Mouse (Mus musculus) forebrain, embryonic 10.5 days (tissue): ENCODE results near the gene Cisd1. TPM values are rescaled to one million over a fixed set of nuclear protein-coding genes. Genes with fewer than 3 reads are reported as not detected.
A peak's percentile ranks its signal among the peaks of the same experiment; 100 is the strongest.

Experiments used
- DNase-seq: peaks from one replicate; pipeline ENCODE4 v3.0.0-alpha.2; 2017; ENCODE audit warnings: low spot score; ENCODE audit errors: extremely low spot score
- H3K27ac ChIP-seq: fragments of 300-500 bp; sonication (generic); 2 replicates; pipeline ENCODE4 v1.5.1; 2016; ENCODE audit warnings: mild to moderate bottlenecking
- H3K27me3 ChIP-seq: fragments of 300-500 bp; sonication (generic); 2 replicates; pipeline ENCODE4 v1.6.1; 2016; ENCODE audit warnings: mild to moderate bottlenecking; ENCODE audit not compliant: poor library complexity, severe bottlenecking
- H3K36me3 ChIP-seq: fragments of 300-500 bp; sonication (generic); replicated peaks from 2 replicates; pipeline ENCODE4 v1.6.1; 2016; ENCODE audit warnings: mild to moderate bottlenecking, moderate library complexity
- H3K4me1 ChIP-seq: fragments of 300-500 bp; sonication (generic); 2 replicates; pipeline ENCODE4 v1.6.1; 2016
- H3K4me3 ChIP-seq: fragments of 300-500 bp; sonication (generic); 2 replicates; pipeline ENCODE4 v1.5.1; 2016; ENCODE audit warnings: mild to moderate bottlenecking, moderate library complexity
- H3K9me3 ChIP-seq: fragments of 300-500 bp; sonication (generic); 2 replicates; pipeline ENCODE4 v1.6.1; 2016; ENCODE audit warnings: mild to moderate bottlenecking, moderate library complexity
- WGBS: fragments of 180-500 bp; shearing (Covaris S2); methylation state at CpG from one replicate; pipeline ENCODE4 v1.1.7; 2016; 5-methylcytosine and 5-hydroxymethylcytosine counted together
- polyA plus RNA-seq: library from polyadenylated mRNA; unstranded; fragments of >200 nt; fragmentation: Nextera tagmentation; extraction: Ambion mirVana; gene quantifications from 2 replicates; pipeline ENCODE4 v1.2.1, GENCODE M21; 2016

The Cisd1 gene
- polyA plus RNA-seq, 1 experiment from 2014 or later = 138 TPM

DNA sequence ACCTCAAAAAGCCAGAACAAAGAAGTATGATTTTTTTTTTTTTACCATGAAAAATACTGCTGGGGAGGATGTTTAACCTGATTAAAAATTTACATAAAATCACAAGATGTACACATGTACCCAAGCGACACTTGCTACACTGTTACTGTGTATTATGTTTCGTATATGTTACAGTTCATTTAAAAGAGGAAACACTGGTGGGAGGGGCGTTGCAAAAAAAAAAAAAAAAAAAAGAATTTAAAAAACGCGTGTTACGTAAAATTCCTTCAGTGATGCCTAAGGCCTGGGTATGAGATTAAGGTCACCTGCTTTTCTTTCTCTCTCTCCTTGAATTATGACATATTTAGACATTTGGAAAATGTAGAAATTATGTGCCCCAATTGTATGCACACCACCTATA, 38.0 kb downstream of the Cisd1 start:
- H3K36me3 ChIP-seq = no peaks in the 10 kb centered on the region
- no peak overlapping the region for H3K27ac ChIP-seq
- H3K27me3 ChIP-seq = no peaks in the 10 kb centered on the region
- 76% methylated on average over 6 of the region's 6 CpGs for WGBS
- no peak overlapping the region for H3K4me3 ChIP-seq
- 0 out of 2 replicates have a peak, but pooled peaks cover 3% of the 10 kb centered on the region for H3K4me1 ChIP-seq
- no peaks in the 10 kb centered on the region; the same call in 1 of the 2 replicates for H3K9me3 ChIP-seq
- no peak for DNase-seq

DNA sequence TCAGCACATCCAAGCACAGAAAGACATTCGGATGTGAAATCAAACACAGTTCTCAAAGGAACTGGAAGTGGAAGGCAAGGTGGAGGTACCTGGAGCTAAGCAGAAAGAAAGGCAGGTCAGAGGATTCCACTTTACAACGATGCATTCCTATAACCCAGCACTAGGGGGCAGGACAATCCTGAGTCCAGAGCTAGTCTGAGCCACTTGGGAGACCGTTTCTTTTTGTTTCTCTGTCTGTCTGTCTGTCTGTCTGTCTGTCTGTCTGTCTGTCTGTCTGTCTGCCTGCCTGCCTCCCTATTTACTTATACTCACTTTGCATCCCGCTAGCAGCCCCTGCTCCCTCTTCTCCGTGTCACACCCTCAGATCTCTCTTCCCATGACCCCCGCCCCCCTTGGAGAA, 38.6 kb downstream of the Cisd1 start:
- DNase-seq = no peak
- Histone ChIP-seq H3K4me3 (peak overlapping the region; percentile 32), H3K9me3 (no peaks in the 10 kb centered on the region; the same call in 1 of the 2 replicates), H3K27ac (no peak overlapping the region), H3K36me3 (no peaks in the 10 kb centered on the region), H3K27me3 (no peaks in the 10 kb centered on the region), H3K4me1 (0 out of 2 replicates have a peak, but pooled peaks cover 3% of the 10 kb centered on the region)
- 34% methylated on average over 6 of the region's 6 CpGs for WGBS

GRCm38 (mm10) chr10:71302490-71302889, 42.3 kb downstream of the Cisd1 start:
- Histone ChIP-seq H3K4me3 (no peak overlapping the region), H3K27ac (no peak overlapping the region), H3K36me3 (no peaks in the 10 kb centered on the region), H3K27me3 (no peaks in the 10 kb centered on the region), H3K4me1 (0 out of 2 replicates have a peak, but pooled peaks cover 3% of the 10 kb centered on the region), H3K9me3 (no peaks in the 10 kb centered on the region)
- WGBS = 35% methylated on average over 5 of the region's 5 CpGs
- no peak for DNase-seq

DNA sequence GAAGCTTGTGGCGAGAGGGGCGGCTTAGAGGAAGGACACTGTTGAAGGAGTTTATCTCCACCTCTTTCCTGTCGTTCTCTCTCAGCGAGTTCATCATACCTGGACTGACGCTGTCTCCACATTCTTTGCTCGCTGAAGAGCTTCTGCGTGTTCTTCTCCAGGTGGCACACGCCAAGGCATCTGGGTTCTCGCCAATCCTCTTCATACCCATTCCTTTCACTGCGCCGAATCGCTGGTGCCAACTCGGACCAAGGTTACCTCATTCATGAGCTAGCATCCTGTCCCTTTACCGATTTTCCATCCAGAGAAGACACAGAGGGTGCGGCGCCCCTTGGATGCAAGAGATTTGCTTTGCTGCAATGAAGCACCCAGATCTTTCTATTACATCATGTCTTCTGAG, 44.6 kb downstream of the Cisd1 start:
- no peaks in the 10 kb centered on the region for H3K9me3 ChIP-seq
- no peak for DNase-seq
- no peaks in the 10 kb centered on the region for H3K4me1 ChIP-seq
- WGBS = 84% methylated on average over 16 of the region's 16 CpGs
- no peaks in the 10 kb centered on the region for H3K27me3 ChIP-seq
- H3K36me3 ChIP-seq = no peaks in the 10 kb centered on the region
- no peak overlapping the region for H3K27ac ChIP-seq
- no peak overlapping the region for H3K4me3 ChIP-seq

- WGBS = 61% methylated on average over 4 of the region's 4 CpGs
- DNase-seq = no peak
Observed at GRCm38 (mm10) chr10:71293245-71293644, 51.5 kb downstream of the Cisd1 start.

GRCm38 (mm10) chr10:71292254-71292653, 52.5 kb downstream of the Cisd1 start:
- Histone ChIP-seq H3K36me3 (no peaks in the 10 kb centered on the region), H3K4me3 (peak overlapping the region; percentile 30), H3K4me1 (peaks cover 15% of the 10 kb centered on the region), H3K9me3 (no peaks in the 10 kb centered on the region), H3K27me3 (no peaks in the 10 kb centered on the region), H3K27ac (no peak overlapping the region)
- DNase-seq = no peak
- 17% methylated on average over 11 of the region's 11 CpGs for WGBS

More at GRCm38 (mm10) chr10:71293245-71293644, 51.5 kb downstream of the Cisd1 start:
- Histone ChIP-seq H3K36me3 (no peaks in the 10 kb centered on the region), H3K4me3 (no peak overlapping the region), H3K27ac (no peak overlapping the region), H3K9me3 (no peaks in the 10 kb centered on the region), H3K27me3 (no peaks in the 10 kb centered on the region), H3K4me1 (peaks cover 15% of the 10 kb centered on the region)

GRCm38 (mm10) chr10:71291801-71292200, 53.0 kb downstream of the Cisd1 start:
- Histone ChIP-seq H3K27ac (no peak overlapping the region), H3K4me3 (peak overlapping the region; percentile 30), H3K4me1 (peaks cover 15% of the 10 kb centered on the region), H3K27me3 (peaks cover 2% of the 10 kb centered on the region; the same call in 1 of the 2 replicates), H3K36me3 (no peaks in the 10 kb centered on the region), H3K9me3 (no peaks in the 10 kb centered on the region)
- no peak for DNase-seq
- WGBS = 21% methylated on average over 4 of the region's 4 CpGs

GRCm38 (mm10) chr10:71291179-71291661, 53.5 kb downstream of the Cisd1 start:
- Histone ChIP-seq H3K9me3 (no peaks in the 10 kb centered on the region), H3K36me3 (no peaks in the 10 kb centered on the region), H3K27ac (no peak overlapping the region), H3K4me3 (no peak overlapping the region), H3K4me1 (peaks cover 15% of the 10 kb centered on the region), H3K27me3 (peaks cover 7% of the 10 kb centered on the region)
- 18% methylated on average over 3 of the region's 3 CpGs for WGBS
- DNase-seq = no peak

DNA sequence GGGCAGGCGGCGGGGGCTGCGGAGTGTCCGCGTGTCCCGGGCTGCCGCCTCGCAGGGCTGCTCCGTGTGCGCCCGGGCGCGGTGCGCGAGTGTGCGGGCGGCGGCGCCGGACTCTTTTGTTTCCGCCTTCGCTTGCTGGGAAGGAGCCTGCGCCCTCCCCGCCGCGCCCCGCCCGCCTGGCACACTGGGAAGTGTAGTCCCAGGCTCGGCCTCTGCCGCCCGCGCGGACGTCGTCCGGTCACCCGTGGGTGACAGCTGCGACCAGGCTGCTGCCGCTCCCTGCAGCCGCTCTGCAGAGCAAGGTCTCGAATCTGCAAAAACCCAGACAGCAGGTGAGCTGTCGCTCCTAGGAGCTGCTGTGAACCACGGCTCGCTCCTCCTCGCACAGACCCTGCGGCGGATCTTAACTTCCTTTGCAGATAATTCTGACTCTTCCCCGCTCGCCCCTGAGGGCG, 59.6 kb downstream of the Cisd1 start, which contains the start of gene Ube2d1:
TSS of gene Ube2d1 (minus strand) at position 137 of the 455 bp plus-strand sequence.
- Histone ChIP-seq H3K4me1 (peaks cover 46% of the 10 kb centered on the region), H3K4me3 (peak within 1 kb of the TSS; percentile 90), H3K27me3 (peaks cover 13% of the 10 kb centered on the region), H3K27ac (peak within 1 kb of the TSS; percentile 96), H3K36me3 (peaks cover 7% of the 10 kb centered on the region), H3K9me3 (no peaks in the 10 kb centered on the region)
- peak; percentile 82 for DNase-seq
- WGBS = under 1% methylated on average over 50 of the region's 50 CpGs

DNA sequence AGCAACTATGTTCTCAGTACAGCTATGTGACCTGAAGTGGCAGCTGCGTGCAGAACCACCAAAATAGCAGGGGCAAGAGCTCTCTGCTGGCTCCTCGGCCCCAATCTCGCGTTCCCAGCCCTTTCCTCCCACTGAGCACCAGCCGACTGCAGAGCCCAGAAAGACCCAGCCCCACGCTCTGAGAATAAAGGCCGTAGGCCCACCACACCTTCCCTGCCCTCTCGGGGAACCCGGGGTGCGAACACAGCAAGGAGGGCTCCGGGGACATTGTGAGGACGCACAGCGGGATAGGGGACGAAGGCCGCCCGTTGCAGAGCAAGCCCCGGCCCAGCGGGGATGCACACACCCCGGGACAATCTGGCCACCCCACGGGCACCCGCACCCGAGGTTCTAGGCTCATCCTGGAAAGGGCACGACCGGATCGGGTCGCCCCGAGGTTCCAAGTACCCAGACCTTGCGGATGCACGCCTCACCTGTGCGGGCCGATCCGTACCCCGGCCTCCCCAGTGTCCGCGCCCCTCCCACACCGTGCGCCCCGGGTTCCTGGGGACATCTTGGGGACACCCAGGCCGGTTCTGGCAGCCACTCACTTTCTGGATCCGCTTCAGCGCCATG, 60.1 kb downstream of the Cisd1 start:
- Histone ChIP-seq H3K27me3 (peaks cover 13% of the 10 kb centered on the region), H3K36me3 (peaks cover 13% of the 10 kb centered on the region), H3K27ac (peak overlapping the region; percentile 96), H3K9me3 (no peaks in the 10 kb centered on the region), H3K4me1 (peaks cover 46% of the 10 kb centered on the region), H3K4me3 (peak overlapping the region; percentile 90)
- peak; percentile 60 for DNase-seq
- WGBS = under 1% methylated on average over 41 of the region's 41 CpGs

DNA sequence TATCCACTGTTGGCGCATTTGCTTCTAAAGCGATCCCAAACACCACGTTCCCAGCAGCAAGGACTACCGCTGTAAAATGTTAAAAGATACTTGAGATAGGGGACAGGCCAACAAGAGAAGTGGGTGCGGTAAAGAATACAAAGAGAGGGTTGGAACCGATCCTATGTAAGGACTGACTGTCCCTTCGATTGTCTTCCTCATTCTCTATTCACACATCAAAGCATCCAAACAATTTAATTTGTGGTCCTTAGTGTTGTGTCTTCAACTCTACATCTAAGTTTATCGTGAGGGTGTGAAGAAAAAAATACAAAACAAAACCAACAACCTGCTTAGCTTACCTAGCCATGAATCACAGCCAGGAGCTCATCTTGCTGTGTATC, 60.6 kb downstream of the Cisd1 start:
- 24% methylated on average over 8 of the region's 8 CpGs for WGBS
- peaks cover 46% of the 10 kb centered on the region for H3K4me1 ChIP-seq
- peaks cover 15% of the 10 kb centered on the region for H3K36me3 ChIP-seq
- H3K27me3 ChIP-seq = peaks cover 13% of the 10 kb centered on the region
- no peak for DNase-seq
- no peaks in the 10 kb centered on the region for H3K9me3 ChIP-seq
- H3K4me3 ChIP-seq = peak overlapping the region; percentile 90
- peak overlapping the region; percentile 96 for H3K27ac ChIP-seq
